ENCODE assay signal across 14 mouse cellular contexts in genomic region chr5:149368575-149369312, GRCm38 (mm10). TPM values are rescaled to one million over a fixed set of nuclear protein-coding genes. Genes with fewer than 3 reads are reported as not detected.
DNase-seq lines count a peak whose midpoint lies in the region; ATAC-seq and TF ChIP-seq lines count a peak whose summit lies in the region.
"Had no signal": no experiment of that assay in that cellular context is flagged by ENCODE, and none has a peak within 500 bp of the region (broad histone marks: within the 10 kb centered on the region; RNA-seq: fewer than 3 reads in every experiment).

No protein-coding gene starts in this region.

- no peak for DNase-seq in limb, embryonic 14.5 days (ENCODE audit: low spot score)
- no peak for DNase-seq in natural killer cell, adult 2 months (ENCODE audit: low spot score in 2 of 2)
- DNase-seq: adrenal gland, postnatal 10 days; cerebellum, postnatal 14 days; layer of hippocampus, adult 9-11 months; right cerebral cortex, postnatal 25 days had no signal

- no peaks in the 10 kb centered on the region for H3K36me3 ChIP-seq in forebrain, embryonic 15.5 days
- no peaks in the 10 kb centered on the region for H3K36me3 ChIP-seq in forebrain, embryonic 16.5 days (ENCODE audit: control insufficient read depth, insufficient read depth)
- H3K36me3 ChIP-seq in hindbrain, embryonic 13.5 days, result no peaks in the 10 kb centered on the region
- no peaks in the 10 kb centered on the region for H3K36me3 ChIP-seq in hindbrain, embryonic 16.5 days (ENCODE audit: control insufficient read depth, insufficient read depth, low read length)
- H3K36me3 ChIP-seq in embryonic facial prominence, embryonic 12.5 days, result no peaks in the 10 kb centered on the region
- no peaks in the 10 kb centered on the region for H3K36me3 ChIP-seq in limb, embryonic 14.5 days (ENCODE audit: control insufficient read depth, insufficient read depth, low read length)
- H3K36me3 ChIP-seq in kidney, embryonic 14.5 days (ENCODE audit: control insufficient read depth, insufficient read depth, low read length), result no peaks in the 10 kb centered on the region
- H3K36me3 ChIP-seq: kidney, embryonic 15.5 days; lung, embryonic 15.5 days had no signal

- H3K27ac ChIP-seq in forebrain, embryonic 15.5 days (replicated peaks), result 0 out of 2 replicates have a peak overlapping the region, but pooled peaks have one; percentile 8
- no peak overlapping the region for H3K27ac ChIP-seq in forebrain, embryonic 16.5 days (ENCODE audit: low read length)
- H3K27ac ChIP-seq in hindbrain, embryonic 13.5 days, result 0 out of 2 replicates have a peak overlapping the region, but pooled peaks have one; percentile 19
- H3K27ac ChIP-seq in hindbrain, embryonic 16.5 days (ENCODE audit: low read depth, low read length), result no peak overlapping the region; the same call in 1 of the 2 replicates
- H3K27ac ChIP-seq in embryonic facial prominence, embryonic 12.5 days, result peak overlapping the region; percentile 48
- no peak overlapping the region; the same call in 1 of the 2 replicates for H3K27ac ChIP-seq in limb, embryonic 14.5 days (replicated peaks; ENCODE audit: low read depth, low read length)
- H3K27ac ChIP-seq in kidney, embryonic 14.5 days (ENCODE audit: low read depth, low read length), result no peak overlapping the region
- H3K27ac ChIP-seq: kidney, embryonic 15.5 days; lung, embryonic 15.5 days had no signal

- no peak overlapping the region for H3K4me3 ChIP-seq in forebrain, embryonic 15.5 days
- H3K4me3 ChIP-seq in forebrain, embryonic 16.5 days (replicated peaks; ENCODE audit: low read length), result no peak overlapping the region
- H3K4me3 ChIP-seq in hindbrain, embryonic 13.5 days, result no peak overlapping the region
- no peak overlapping the region for H3K4me3 ChIP-seq in hindbrain, embryonic 16.5 days (ENCODE audit: low read length)
- H3K4me3 ChIP-seq in embryonic facial prominence, embryonic 12.5 days, result no peak overlapping the region
- no peak overlapping the region for H3K4me3 ChIP-seq in limb, embryonic 14.5 days (replicated peaks; ENCODE audit: low read length)
- no peak overlapping the region for H3K4me3 ChIP-seq in kidney, embryonic 14.5 days (ENCODE audit: low read length)
- H3K4me3 ChIP-seq: kidney, embryonic 15.5 days; lung, embryonic 15.5 days had no signal

- H3K27me3 ChIP-seq in forebrain, embryonic 15.5 days, result no peaks in the 10 kb centered on the region
- H3K27me3 ChIP-seq in forebrain, embryonic 16.5 days (replicated peaks; ENCODE audit: control insufficient read depth, insufficient read depth, low read length), result no peaks in the 10 kb centered on the region
- no peaks in the 10 kb centered on the region for H3K27me3 ChIP-seq in hindbrain, embryonic 13.5 days
- no peaks in the 10 kb centered on the region for H3K27me3 ChIP-seq in hindbrain, embryonic 16.5 days (replicated peaks; ENCODE audit: control insufficient read depth, insufficient read depth, low read length)
- H3K27me3 ChIP-seq in embryonic facial prominence, embryonic 12.5 days, result no peaks in the 10 kb centered on the region
- H3K27me3 ChIP-seq in limb, embryonic 14.5 days (ENCODE audit: control insufficient read depth, insufficient read depth, low read length), result no peaks in the 10 kb centered on the region
- no peaks in the 10 kb centered on the region for H3K27me3 ChIP-seq in kidney, embryonic 14.5 days (ENCODE audit: control insufficient read depth, insufficient read depth, low read length)
- H3K27me3 ChIP-seq: kidney, embryonic 15.5 days; lung, embryonic 15.5 days had no signal

- no peak overlapping the region for H3K4me2 ChIP-seq in forebrain, embryonic 15.5 days (replicated peaks)
- H3K4me2 ChIP-seq in forebrain, embryonic 16.5 days (ENCODE audit: low read length), result no peak overlapping the region
- H3K4me2 ChIP-seq in hindbrain, embryonic 13.5 days, result no peak overlapping the region
- no peak overlapping the region for H3K4me2 ChIP-seq in hindbrain, embryonic 16.5 days (ENCODE audit: low read length)
- peak overlapping the region; percentile 21 for H3K4me2 ChIP-seq in embryonic facial prominence, embryonic 12.5 days (replicated peaks)
- 0 out of 2 replicates have a peak overlapping the region, but pooled peaks have one; percentile 3 for H3K4me2 ChIP-seq in limb, embryonic 14.5 days (replicated peaks; ENCODE audit: low read depth, low read length, severe bottlenecking)
- no peak overlapping the region for H3K4me2 ChIP-seq in kidney, embryonic 14.5 days (replicated peaks; ENCODE audit: low read depth, low read length)
- H3K4me2 ChIP-seq: kidney, embryonic 15.5 days; lung, embryonic 15.5 days had no signal

- H3K4me1 ChIP-seq in forebrain, embryonic 15.5 days, result peaks cover 13% of the 10 kb centered on the region
- H3K4me1 ChIP-seq in forebrain, embryonic 16.5 days (replicated peaks; ENCODE audit: control insufficient read depth, insufficient read depth, low read length), result 0 out of 2 replicates have a peak, but pooled peaks cover 8% of the 10 kb centered on the region
- peaks cover 24% of the 10 kb centered on the region for H3K4me1 ChIP-seq in hindbrain, embryonic 13.5 days (replicated peaks)
- H3K4me1 ChIP-seq in hindbrain, embryonic 16.5 days (ENCODE audit: control insufficient read depth, insufficient read depth, low read depth, low read length), result peaks cover 6% of the 10 kb centered on the region; the same call in 1 of the 2 replicates
- H3K4me1 ChIP-seq in embryonic facial prominence, embryonic 12.5 days, result peaks cover 34% of the 10 kb centered on the region
- H3K4me1 ChIP-seq in limb, embryonic 14.5 days (ENCODE audit: control insufficient read depth, insufficient read depth, low read length), result peaks cover 21% of the 10 kb centered on the region
- peaks cover 9% of the 10 kb centered on the region for H3K4me1 ChIP-seq in kidney, embryonic 14.5 days (ENCODE audit: control insufficient read depth, insufficient read depth, low read length)

- no peak overlapping the region for H3K9ac ChIP-seq in forebrain, embryonic 15.5 days (replicated peaks)
- H3K9ac ChIP-seq in forebrain, embryonic 16.5 days (replicated peaks; ENCODE audit: low read depth, low read length), result no peak overlapping the region
- H3K9ac ChIP-seq in hindbrain, embryonic 13.5 days, result no peak overlapping the region
- no peak overlapping the region for H3K9ac ChIP-seq in hindbrain, embryonic 16.5 days (ENCODE audit: low read depth, low read length)
- H3K9ac ChIP-seq in embryonic facial prominence, embryonic 12.5 days, result no peak overlapping the region; the same call in 1 of the 2 replicates
- H3K9ac ChIP-seq in limb, embryonic 14.5 days (ENCODE audit: low read depth, low read length, severe bottlenecking), result no peak overlapping the region
- H3K9ac ChIP-seq in kidney, embryonic 14.5 days (ENCODE audit: low read depth, low read length), result no peak overlapping the region
- H3K9ac ChIP-seq: kidney, embryonic 15.5 days; lung, embryonic 15.5 days had no signal

- WGBS in forebrain, embryonic 15.5 days, result 79% methylated on average over 12 of the region's 12 CpGs
- 84% methylated on average over 12 of the region's 12 CpGs for WGBS in forebrain, embryonic 16.5 days
- 72% methylated on average over 12 of the region's 12 CpGs for WGBS in hindbrain, embryonic 13.5 days
- WGBS in hindbrain, embryonic 16.5 days, result 66% methylated on average over 12 of the region's 12 CpGs
- 31% methylated on average over 12 of the region's 12 CpGs for WGBS in embryonic facial prominence, embryonic 12.5 days
- WGBS in limb, embryonic 14.5 days, result 37% methylated on average over 12 of the region's 12 CpGs
- 70% methylated on average over 12 of the region's 12 CpGs for WGBS in kidney, embryonic 14.5 days

- no peak for ATAC-seq in forebrain, embryonic 15.5 days (replicated peaks)
- ATAC-seq in forebrain, embryonic 16.5 days, result no peak
- ATAC-seq in hindbrain, embryonic 13.5 days (ENCODE audit: low FRiP score), result no peak
- ATAC-seq in hindbrain, embryonic 16.5 days, result no peak
- ATAC-seq in embryonic facial prominence, embryonic 12.5 days (ENCODE audit: insufficient number of reproducible peaks, insufficient read depth, low FRiP score, low TSS enrichment), result no peak
- ATAC-seq in limb, embryonic 14.5 days (ENCODE audit: low FRiP score, low read depth), result peak; percentile 63
- ATAC-seq in kidney, embryonic 14.5 days (ENCODE audit: low FRiP score, low TSS enrichment), result no peak

- H3K9me3 ChIP-seq in forebrain, embryonic 15.5 days, result no peaks in the 10 kb centered on the region
- no peaks in the 10 kb centered on the region for H3K9me3 ChIP-seq in forebrain, embryonic 16.5 days (ENCODE audit: control insufficient read depth, low read length)
- no peaks in the 10 kb centered on the region for H3K9me3 ChIP-seq in hindbrain, embryonic 13.5 days
- no peaks in the 10 kb centered on the region for H3K9me3 ChIP-seq in hindbrain, embryonic 16.5 days (ENCODE audit: control insufficient read depth, low read length)
- no peaks in the 10 kb centered on the region for H3K9me3 ChIP-seq in embryonic facial prominence, embryonic 12.5 days
- H3K9me3 ChIP-seq in limb, embryonic 14.5 days (ENCODE audit: control insufficient read depth, low read length), result no peaks in the 10 kb centered on the region
- no peaks in the 10 kb centered on the region for H3K9me3 ChIP-seq in kidney, embryonic 14.5 days (ENCODE audit: control insufficient read depth, low read length)
- H3K9me3 ChIP-seq: kidney, embryonic 15.5 days; lung, embryonic 15.5 days had no signal

- TF ChIP-seq POLR2A in limb, embryonic 14.5 days (IDR thresholded peaks at IDR 0.05; ENCODE audit: borderline replicate concordance, extremely low read depth, insufficient read depth, insufficient read length), result no peak

RNA-seq across cellular contexts. Expression of gene Medag, which starts 42.8 kb away (rescaled TPM):
- polyA plus RNA-seq in forebrain, embryonic 15.5 days (2015; fragmentation: Nextera tagmentation; extraction: Ambion mirVana), result 0.95 and 1.7 TPM in 2 replicates
- polyA plus RNA-seq in forebrain, embryonic 16.5 days (2015; fragmentation: Nextera tagmentation; extraction: Ambion mirVana), result 1.3 and 1.7 TPM in 2 replicates
- polyA plus RNA-seq in hindbrain, embryonic 13.5 days (2015; fragmentation: Nextera tagmentation; extraction: Ambion mirVana), result 2.1 and 2.5 TPM in 2 replicates
- polyA plus RNA-seq in hindbrain, embryonic 16.5 days (2015; fragmentation: Nextera tagmentation; extraction: Ambion mirVana), result 6.4 and 6.5 TPM in 2 replicates
- 0.89 and 1.3 TPM in 2 replicates for polyA plus RNA-seq in embryonic facial prominence, embryonic 12.5 days (2016; fragmentation: Nextera tagmentation; extraction: Ambion mirVana)
- polyA plus RNA-seq in limb, embryonic 14.5 days (2012; rRNA removed), result 3.5 and 3.8 TPM in 2 replicates
- polyA plus RNA-seq in limb, embryonic 14.5 days (2014; fragmentation: Nextera tagmentation; extraction: Ambion mirVana), result 2.6 and 3.1 TPM in 2 replicates
- polyA plus RNA-seq in kidney, embryonic 14.5 days (2014; fragmentation: Nextera tagmentation; extraction: Ambion mirVana), result 0.18 TPM in 1 of 2 replicates, not detected in the other

Comparison
In these comparisons a context has a peak if more than half of its experiments do, and no peak if none do; other contexts are left out.
1. H3K27ac ChIP-seq: peak in forebrain, embryonic 15.5 days (single experiment), hindbrain, embryonic 13.5 days (single experiment) and embryonic facial prominence, embryonic 12.5 days (single experiment); none in forebrain, embryonic 16.5 days (single experiment), hindbrain, embryonic 16.5 days (single experiment), limb, embryonic 14.5 days (single experiment) and kidney, embryonic 14.5 days (single experiment).
2. H3K4me2 ChIP-seq: peak in embryonic facial prominence, embryonic 12.5 days (single experiment) and limb, embryonic 14.5 days (single experiment); none in forebrain, embryonic 15.5 days (single experiment), forebrain, embryonic 16.5 days (single experiment), hindbrain, embryonic 13.5 days (single experiment), hindbrain, embryonic 16.5 days (single experiment) and kidney, embryonic 14.5 days (single experiment).